Mouse (Mus musculus) MEL-GATA-1-ER (cell line): ENCODE measurements around the gene Ube2d1.

ENCODE experiments used
- DNase-seq: peaks from one replicate; pipeline ENCODE4 v3.0.0-alpha.2; 2012; ENCODE audit warnings: low read depth; ENCODE audit errors: extremely low read depth

The Ube2d1 gene

GRCm38 (mm10) chr10:71291179-71291661, 6.2 kb upstream of the Ube2d1 start:
- DNase-seq, result no peak

GRCm38 (mm10) chr10:71284511-71285125, 444 bp downstream of the Ube2d1 start:
- DNase-seq, result no peak

- DNase-seq, result no peak
Observed at GRCm38 (mm10) chr10:71284131-71284510, 941 bp downstream of the Ube2d1 start.

- no peak for DNase-seq
Observed at GRCm38 (mm10) chr10:71273008-71273739, 11.9 kb downstream of the Ube2d1 start.

- no peak for DNase-seq
Observed at GRCm38 (mm10) chr10:71267973-71268372, 17.1 kb downstream of the Ube2d1 start.

- DNase-seq, result no peak
Observed at GRCm38 (mm10) chr10:71267511-71267910, 17.6 kb downstream of the Ube2d1 start.

- no peak for DNase-seq
Observed at GRCm38 (mm10) chr10:71265067-71265466, 20.0 kb downstream of the Ube2d1 start.

- no peak for DNase-seq
Observed at GRCm38 (mm10) chr10:71261637-71262036, 23.4 kb downstream of the Ube2d1 start.

GRCm38 (mm10) chr10:71258943-71259342, 26.1 kb downstream of the Ube2d1 start:
- DNase-seq, result no peak

- no peak for DNase-seq
Observed at GRCm38 (mm10) chr10:71258516-71258915, 26.5 kb downstream of the Ube2d1 start.

GRCm38 (mm10) chr10:71253147-71253546, 31.9 kb downstream of the Ube2d1 start:
- DNase-seq, result no peak

GRCm38 (mm10) chr10:71252421-71252820, 32.6 kb downstream of the Ube2d1 start:
- DNase-seq, result no peak

- no peak for DNase-seq
Observed at GRCm38 (mm10) chr10:71251846-71252245, 33.2 kb downstream of the Ube2d1 start.

- no peak for DNase-seq
Observed at GRCm38 (mm10) chr10:71251256-71251655, 33.8 kb downstream of the Ube2d1 start.

GRCm38 (mm10) chr10:71250472-71250871, 34.6 kb downstream of the Ube2d1 start:
- DNase-seq, result no peak

GRCm38 (mm10) chr10:71249086-71249880, 35.8 kb downstream of the Ube2d1 start:
- DNase-seq, result no peak

GRCm38 (mm10) chr10:71246956-71247355, 38.1 kb downstream of the Ube2d1 start:
- DNase-seq, result no peak

- peak; percentile 68 for DNase-seq
Observed at GRCm38 (mm10) chr10:71239479-71240120, 45.5 kb downstream of the Ube2d1 start.

GRCm38 (mm10) chr10:71238240-71238554, 46.9 kb downstream of the Ube2d1 start, which contains the start of gene Tfam:
Gene Tfam, minus strand, starts transcription at chr10:71238280.
- no peak for DNase-seq

GRCm38 (mm10) chr10:71237516-71238239, 47.4 kb downstream of the Ube2d1 start:
- peak; percentile 77 for DNase-seq

- no peak for DNase-seq
Observed at GRCm38 (mm10) chr10:71234071-71234470, 51.0 kb downstream of the Ube2d1 start.
